Mouse (Mus musculus): ENCODE results near the gene Cbarp. TPM values are rescaled to one million over a fixed set of nuclear protein-coding genes. Genes with fewer than 3 reads are reported as not detected.

Cbarp gene
- total and polyA plus RNA-seq, 2 experiments from 2014 or later, result 106 to 270 TPM

DNA sequence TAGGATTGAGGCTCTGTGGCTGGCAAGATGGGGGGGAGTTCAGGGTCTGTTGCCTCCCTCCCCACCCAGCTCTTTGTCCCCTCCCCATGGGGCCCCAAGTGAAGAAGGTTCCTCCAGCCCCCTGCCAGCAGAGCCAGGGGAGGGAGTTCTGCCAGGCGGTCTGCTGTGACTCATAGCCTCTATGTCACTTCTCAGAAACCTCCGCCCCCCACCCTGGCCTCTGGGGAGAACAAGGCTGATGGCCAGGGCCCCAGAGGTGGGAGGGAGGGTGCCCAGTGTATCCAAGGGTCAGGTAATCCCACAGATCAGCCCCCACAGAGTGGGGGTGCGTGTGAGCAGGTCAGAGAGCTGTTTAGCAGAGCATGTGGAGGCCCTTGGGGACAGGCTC, 12.2 kb upstream of the Cbarp start:
- ATAC-seq, result no peak
- peak overlapping the region; percentile 89 for H3K4me2 ChIP-seq (ENCODE audit: low read depth, low read length)
- peak overlapping the region; percentile 96 for H3K27ac ChIP-seq
- no peak for TF ChIP-seq CTCF (IDR thresholded peaks at IDR 0.05; ENCODE audit: low read depth)
- DNase-seq (ENCODE audit: low spot score), result no peak
- no peaks in the 10 kb centered on the region for H3K27me3 ChIP-seq (ENCODE audit: insufficient read depth, low read length)
- peaks cover 40% of the 10 kb centered on the region for H3K36me3 ChIP-seq (ENCODE audit: insufficient read depth, low read length)
- 40% methylated on average over 3 of the region's 3 CpGs for WGBS
- H3K4me1 ChIP-seq (ENCODE audit: insufficient read depth, low read length), result peaks cover 19% of the 10 kb centered on the region; the same call in 1 of the 2 replicates
- H3K9ac ChIP-seq (replicated peaks; ENCODE audit: low read length), result peak overlapping the region; percentile 99
- H3K9me3 ChIP-seq (ENCODE audit: low read length), result no peaks in the 10 kb centered on the region
- peak overlapping the region; percentile 97 for H3K4me3 ChIP-seq (ENCODE audit: low read length)

DNA sequence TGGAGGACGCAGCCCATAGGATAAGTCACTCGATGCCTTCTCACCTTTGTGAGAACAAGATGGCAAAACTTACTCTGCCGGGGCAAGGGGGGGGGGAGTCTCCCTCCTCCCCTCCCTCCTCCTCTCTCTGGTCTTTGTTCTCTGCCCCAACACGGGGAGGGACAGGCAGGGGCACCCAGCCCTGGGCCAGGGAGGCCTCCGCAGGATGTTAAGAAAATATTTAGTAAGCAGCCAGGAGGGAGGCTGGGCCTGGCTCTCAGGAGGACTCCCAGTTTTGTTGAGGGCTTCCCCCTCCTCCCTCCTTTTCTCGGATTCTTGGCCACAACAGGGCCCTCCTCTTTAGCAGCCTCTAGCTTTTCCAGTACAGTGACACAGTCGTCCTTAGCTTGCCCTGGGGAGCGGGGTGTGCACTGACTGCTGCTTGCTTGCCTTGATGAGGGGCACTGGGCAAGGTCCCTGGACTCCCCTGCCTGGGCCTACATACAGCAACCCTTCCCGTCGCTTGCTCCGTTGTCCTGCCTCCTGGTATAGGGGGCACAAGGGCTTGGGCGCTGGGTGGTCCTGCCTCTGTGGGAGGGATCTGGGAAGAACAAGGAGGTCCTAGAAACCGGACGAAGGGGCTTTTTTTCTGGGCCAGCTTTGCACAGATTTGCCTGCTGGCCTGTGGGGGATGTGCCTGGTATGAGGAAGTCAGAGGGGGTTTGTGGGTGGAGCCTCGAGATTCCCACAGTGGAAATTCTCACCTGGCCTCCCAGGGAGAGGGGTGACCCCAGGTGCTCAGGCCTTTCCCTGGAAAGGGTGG, 11.6 kb upstream of the Cbarp start:
- Histone ChIP-seq H3K9me3 (ENCODE audit: low read length) (no peaks in the 10 kb centered on the region), H3K4me2 (ENCODE audit: low read depth, low read length) (peak overlapping the region; percentile 89), H3K4me1 (ENCODE audit: insufficient read depth, low read length) (peaks cover 19% of the 10 kb centered on the region; the same call in 1 of the 2 replicates), H3K4me3 (ENCODE audit: low read length) (peak overlapping the region; percentile 97), H3K9ac (replicated peaks; ENCODE audit: low read length) (peak overlapping the region; percentile 99), H3K36me3 (ENCODE audit: insufficient read depth, low read length) (peaks cover 40% of the 10 kb centered on the region), H3K27ac (peak overlapping the region; percentile 96), H3K27me3 (ENCODE audit: insufficient read depth, low read length) (no peaks in the 10 kb centered on the region)
- 2% methylated on average over 15 of the region's 15 CpGs for WGBS
- ATAC-seq, result no peak
- no peak for TF ChIP-seq CTCF (IDR thresholded peaks at IDR 0.05; ENCODE audit: low read depth)
- DNase-seq (ENCODE audit: low spot score), result peak; percentile 62

DNA sequence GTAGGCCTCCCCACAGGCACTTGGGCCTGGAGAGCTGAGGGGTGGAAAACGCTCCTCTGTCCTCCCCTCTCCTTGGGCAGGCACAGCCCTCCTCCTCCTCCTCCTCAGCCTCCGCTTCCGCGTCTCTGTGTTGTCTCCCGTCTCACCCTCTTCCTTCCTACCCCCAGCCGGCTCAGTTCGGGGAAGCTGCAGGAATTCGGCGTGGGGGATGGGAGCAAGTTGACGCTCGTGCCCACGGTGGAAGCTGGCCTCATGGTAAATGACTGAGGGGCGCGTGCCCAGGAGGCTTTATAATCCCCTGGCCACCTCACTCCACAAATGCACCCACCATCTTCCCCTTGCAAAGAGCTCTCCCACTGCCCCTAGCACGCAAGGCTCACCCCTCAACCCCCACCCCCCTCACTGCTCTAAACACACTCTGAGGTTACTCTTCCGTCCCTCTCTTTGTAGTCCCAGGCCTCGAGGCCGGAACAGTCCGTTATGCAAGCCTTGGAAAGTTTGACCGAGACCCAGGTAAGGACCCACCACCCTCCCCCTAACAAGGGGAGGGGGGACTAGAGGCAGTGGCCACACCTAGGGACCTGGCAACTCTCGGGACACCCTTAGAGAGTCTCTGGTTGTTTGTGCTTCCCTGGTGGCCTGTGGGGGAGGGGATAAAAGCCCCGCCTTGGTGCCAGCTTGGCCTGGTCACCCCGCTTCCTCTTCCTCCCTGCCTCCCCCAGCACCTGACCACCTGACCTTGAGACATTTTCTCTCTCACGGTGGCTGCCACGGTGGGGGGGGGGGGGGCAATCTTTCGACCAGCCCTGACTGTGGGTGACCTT, 10.8 kb upstream of the Cbarp start:
- DNase-seq (ENCODE audit: low spot score) (peak; percentile 72), ATAC-seq (no peak)
- H3K4me3 ChIP-seq (ENCODE audit: low read length), result peak overlapping the region; percentile 97
- under 1% methylated on average over 25 of the region's 26 CpGs for WGBS
- no peaks in the 10 kb centered on the region for H3K27me3 ChIP-seq (ENCODE audit: insufficient read depth, low read length)
- peak overlapping the region; percentile 99 for H3K9ac ChIP-seq (replicated peaks; ENCODE audit: low read length)
- H3K27ac ChIP-seq, result peak overlapping the region; percentile 96
- peaks cover 34% of the 10 kb centered on the region for H3K36me3 ChIP-seq (ENCODE audit: insufficient read depth, low read length)
- TF ChIP-seq CTCF (IDR thresholded peaks at IDR 0.05; ENCODE audit: low read depth), result no peak
- H3K9me3 ChIP-seq (ENCODE audit: low read length), result no peaks in the 10 kb centered on the region
- H3K4me2 ChIP-seq (ENCODE audit: low read depth, low read length), result peak overlapping the region; percentile 89
- H3K4me1 ChIP-seq (ENCODE audit: insufficient read depth, low read length), result peaks cover 19% of the 10 kb centered on the region; the same call in 1 of the 2 replicates

DNA sequence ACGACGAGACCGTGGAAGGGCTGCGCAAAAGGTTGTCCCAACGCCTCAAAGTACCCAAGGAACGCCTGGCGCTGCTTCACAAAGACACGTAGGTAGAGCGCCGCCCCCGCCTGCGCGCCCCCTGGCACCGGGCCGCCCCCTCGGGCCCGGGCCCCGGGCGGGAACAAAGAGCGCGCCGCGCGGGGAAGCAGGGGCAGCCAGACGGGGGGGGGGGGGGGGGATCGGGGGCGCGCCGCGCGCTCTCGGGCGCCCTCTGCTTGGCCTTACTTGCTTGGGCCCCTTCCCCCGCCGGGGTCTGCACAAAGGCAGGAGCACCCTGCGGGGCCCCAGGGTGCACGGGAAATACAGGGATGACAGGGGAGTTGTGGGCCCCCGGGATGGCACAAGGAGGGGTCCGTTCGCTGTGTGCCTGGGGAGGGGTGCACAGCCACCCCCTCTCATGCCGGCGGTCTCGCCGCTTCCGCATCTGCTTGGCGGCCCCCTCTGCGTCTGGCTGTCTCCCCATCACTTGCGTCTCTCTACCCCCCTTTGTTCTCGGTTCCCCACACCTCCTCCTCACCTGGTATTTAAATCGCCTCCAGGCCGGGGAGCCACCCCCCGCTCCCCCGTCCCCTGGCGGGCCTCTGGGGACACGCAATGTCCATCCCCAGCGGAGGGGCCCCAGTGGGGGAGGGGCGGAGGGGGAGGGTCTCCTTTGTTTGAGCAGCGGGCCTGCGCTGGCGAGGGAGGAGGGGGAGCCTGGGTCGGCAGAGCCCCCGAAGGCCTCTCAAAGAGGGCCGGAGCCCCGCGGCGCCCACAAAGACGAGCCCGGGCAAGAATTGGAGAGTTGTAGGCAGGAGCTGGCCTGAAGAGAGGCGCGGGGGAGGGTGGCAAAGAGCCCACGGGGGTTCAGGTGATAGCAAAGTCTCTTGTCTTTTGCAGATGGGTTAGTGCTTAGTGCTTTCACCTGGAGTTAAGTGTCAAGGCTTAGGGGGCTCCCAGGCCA, 9.9 kb upstream of the Cbarp start:
- peak overlapping the region; percentile 97 for H3K4me3 ChIP-seq (ENCODE audit: low read length)
- peak overlapping the region; percentile 89 for H3K4me2 ChIP-seq (ENCODE audit: low read depth, low read length)
- ATAC-seq (no peak), DNase-seq (ENCODE audit: low spot score) (peak; percentile 87)
- H3K27me3 ChIP-seq (ENCODE audit: insufficient read depth, low read length), result no peaks in the 10 kb centered on the region
- WGBS, result 0% methylated on average over 57 of the region's 71 CpGs
- TF ChIP-seq CTCF (IDR thresholded peaks at IDR 0.05; ENCODE audit: low read depth), result 0 out of 2 replicates have a peak, but pooled peaks have one; percentile 2
- H3K9ac ChIP-seq (replicated peaks; ENCODE audit: low read length), result peak overlapping the region; percentile 99
- H3K9me3 ChIP-seq (ENCODE audit: low read length), result no peaks in the 10 kb centered on the region
- peaks cover 25% of the 10 kb centered on the region for H3K36me3 ChIP-seq (ENCODE audit: insufficient read depth, low read length)
- peaks cover 19% of the 10 kb centered on the region; the same call in 1 of the 2 replicates for H3K4me1 ChIP-seq (ENCODE audit: insufficient read depth, low read length)
- H3K27ac ChIP-seq, result peak overlapping the region; percentile 96

DNA sequence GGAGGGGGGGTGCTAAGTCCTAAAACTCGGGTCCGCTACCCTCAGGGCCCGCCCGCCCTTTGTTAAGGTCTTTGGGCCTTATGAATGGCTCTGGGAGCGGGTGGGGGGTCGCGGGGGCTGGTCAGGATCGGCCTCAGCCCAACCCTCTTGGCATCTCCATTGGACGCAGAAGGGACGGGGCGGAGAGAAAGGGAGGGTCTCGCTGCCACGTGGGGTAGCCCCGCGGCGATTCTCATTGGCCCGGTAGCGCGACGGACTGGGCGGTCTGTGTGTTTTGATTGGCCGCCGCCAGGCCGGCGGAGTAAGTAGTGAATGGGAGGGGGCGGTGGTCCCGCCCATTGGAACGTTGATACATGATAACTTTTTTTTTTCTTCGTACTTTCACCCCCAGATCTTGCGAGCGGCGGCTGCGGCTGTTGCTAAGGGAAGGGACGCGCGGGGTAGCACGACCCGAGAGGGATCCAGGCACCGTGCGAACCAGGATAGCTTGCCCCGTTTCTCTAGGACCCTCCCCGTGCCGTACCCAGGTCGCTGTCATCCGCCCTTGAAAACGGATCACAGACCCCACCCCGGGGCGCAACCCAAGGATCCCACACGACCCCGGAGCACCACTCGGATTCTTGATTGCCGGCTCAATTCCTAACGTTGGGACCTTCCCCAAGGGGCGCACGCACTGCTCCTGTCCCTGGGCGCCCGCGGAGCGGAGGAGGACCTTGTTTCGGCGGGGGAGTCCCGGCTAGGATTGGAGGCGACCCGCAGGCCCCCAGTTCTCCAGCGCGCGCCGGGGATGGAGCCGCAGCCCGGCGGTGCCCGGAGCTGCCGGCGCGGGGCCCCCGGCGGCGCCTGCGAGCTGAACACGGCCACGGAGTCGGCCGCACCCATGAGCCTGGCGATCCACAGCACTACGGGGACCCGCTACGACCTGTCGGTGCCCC, 8.9 kb upstream of the Cbarp start:
- Histone ChIP-seq H3K4me3 (ENCODE audit: low read length) (peak overlapping the region; percentile 97), H3K9me3 (ENCODE audit: low read length) (no peaks in the 10 kb centered on the region), H3K27ac (peak overlapping the region; percentile 96), H3K9ac (replicated peaks; ENCODE audit: low read length) (peak overlapping the region; percentile 99), H3K4me2 (ENCODE audit: low read depth, low read length) (peak overlapping the region; percentile 89), H3K4me1 (ENCODE audit: insufficient read depth, low read length) (peaks cover 19% of the 10 kb centered on the region; the same call in 1 of the 2 replicates), H3K36me3 (ENCODE audit: insufficient read depth, low read length) (peaks cover 18% of the 10 kb centered on the region), H3K27me3 (ENCODE audit: insufficient read depth, low read length) (no peaks in the 10 kb centered on the region)
- peak; percentile 22 for TF ChIP-seq CTCF (IDR thresholded peaks at IDR 0.05; ENCODE audit: low read depth)
- peak; percentile 99 for DNase-seq (ENCODE audit: low spot score)
- WGBS, result under 1% methylated on average over 83 of the region's 88 CpGs
- ATAC-seq, result peak; percentile 86

All from hindbrain, postnatal 0 days (tissue).